Mouse (Mus musculus) E14TG2a.4 (cell line): Measurements from ENCODE around the gene Slc4a10.
A peak's percentile ranks its signal among the peaks of the same experiment; 100 is the strongest.
"Not testable (repeated sequence)": the region's sequence is repeated elsewhere in the genome, so short reads cannot be mapped to it uniquely, and the experiment has no call there.

Source experiments
- H3K27me3 ChIP-seq: 2 replicates; pipeline ENCODE4 v1.6.1; 2014; ENCODE audit warnings: low read length, control low read depth; ENCODE audit not compliant: insufficient read depth
- H3K36me3 ChIP-seq: 2 replicates; pipeline ENCODE4 v1.6.1; 2014; ENCODE audit warnings: low read length, control low read depth; ENCODE audit not compliant: insufficient read depth
- H3K4me1 ChIP-seq: replicated peaks from 2 replicates; pipeline ENCODE4 v1.6.1; 2014; ENCODE audit warnings: low read depth, low read length, control low read depth
- H3K4me3 ChIP-seq: replicated peaks from 2 replicates; pipeline ENCODE4 v1.5.1; 2014; ENCODE audit warnings: mild to moderate bottlenecking, low read length
- H3K9me3 ChIP-seq: 2 replicates; pipeline ENCODE4 v1.6.1; 2014; ENCODE audit warnings: low read length, control low read depth
- CTCF ChIP-seq: conservative IDR thresholded peaks from 2 replicates; pipeline ENCODE4 v1.5.1; 2014; ENCODE audit warnings: low read length
- NANOG ChIP-seq: IDR thresholded peaks from 2 replicates; pipeline ENCODE4 v1.6.1; 2014; ENCODE audit warnings: borderline replicate concordance, low read length, mixed read lengths
- POU5F1 ChIP-seq: IDR thresholded peaks from 2 replicates; pipeline ENCODE4 v1.6.1; 2014; ENCODE audit warnings: low read length, borderline replicate concordance

The Slc4a10 gene

GRCm38 (mm10) chr2:62046421-62046845 lies at the start of gene Slc4a10:
TSS of gene Slc4a10 (plus strand) at chr2:62046462.
- no peak for TF ChIP-seq POU5F1
- TF ChIP-seq NANOG, result no peak
- TF ChIP-seq CTCF, result no peak
- H3K4me3 ChIP-seq, result peak within 1 kb of the TSS; percentile 60
- H3K36me3 ChIP-seq, result no peaks in the 10 kb centered on the region
- no peaks in the 10 kb centered on the region for H3K9me3 ChIP-seq
- peaks cover 10% of the 10 kb centered on the region; the same call in 1 of the 2 replicates for H3K4me1 ChIP-seq
- H3K27me3 ChIP-seq, result peaks cover 15% of the 10 kb centered on the region

DNA sequence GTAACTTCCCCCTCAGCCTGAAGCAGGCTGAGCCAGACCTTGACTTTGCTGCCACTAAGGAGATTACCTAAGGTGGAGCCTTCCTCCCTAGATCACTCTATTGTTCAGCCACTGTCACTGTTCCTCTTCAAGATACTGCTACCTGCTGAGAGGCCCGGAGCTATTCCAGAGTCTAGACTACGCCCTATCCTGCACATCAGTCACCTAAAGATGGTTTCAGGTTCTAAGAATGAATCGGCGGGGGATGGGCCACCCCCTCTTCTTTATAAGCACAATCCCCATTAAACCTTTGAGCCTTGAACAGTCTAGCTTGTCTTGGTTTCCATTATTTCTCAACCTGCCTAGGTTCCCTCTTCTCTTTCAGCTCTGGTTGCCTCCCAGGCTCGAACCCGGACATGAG lies 45.0 kb upstream of the Slc4a10 start:
- H3K9me3 ChIP-seq, result peaks cover 26% of the 10 kb centered on the region
- not testable (repeated sequence) for H3K4me1 ChIP-seq, H3K4me3 ChIP-seq, H3K36me3 ChIP-seq, H3K27me3 ChIP-seq

GRCm38 (mm10) chr2:62018209-62018608 lies 28.1 kb upstream of the Slc4a10 start:
- H3K4me3 ChIP-seq, result no peak overlapping the region
- no peak for TF ChIP-seq CTCF
- peak; percentile 63; the same call in 1 of the 2 replicates for TF ChIP-seq NANOG
- H3K9me3 ChIP-seq, result peaks cover 13% of the 10 kb centered on the region
- H3K36me3 ChIP-seq, result no peaks in the 10 kb centered on the region
- H3K27me3 ChIP-seq, result no peaks in the 10 kb centered on the region
- peaks cover 21% of the 10 kb centered on the region for H3K4me1 ChIP-seq

DNA sequence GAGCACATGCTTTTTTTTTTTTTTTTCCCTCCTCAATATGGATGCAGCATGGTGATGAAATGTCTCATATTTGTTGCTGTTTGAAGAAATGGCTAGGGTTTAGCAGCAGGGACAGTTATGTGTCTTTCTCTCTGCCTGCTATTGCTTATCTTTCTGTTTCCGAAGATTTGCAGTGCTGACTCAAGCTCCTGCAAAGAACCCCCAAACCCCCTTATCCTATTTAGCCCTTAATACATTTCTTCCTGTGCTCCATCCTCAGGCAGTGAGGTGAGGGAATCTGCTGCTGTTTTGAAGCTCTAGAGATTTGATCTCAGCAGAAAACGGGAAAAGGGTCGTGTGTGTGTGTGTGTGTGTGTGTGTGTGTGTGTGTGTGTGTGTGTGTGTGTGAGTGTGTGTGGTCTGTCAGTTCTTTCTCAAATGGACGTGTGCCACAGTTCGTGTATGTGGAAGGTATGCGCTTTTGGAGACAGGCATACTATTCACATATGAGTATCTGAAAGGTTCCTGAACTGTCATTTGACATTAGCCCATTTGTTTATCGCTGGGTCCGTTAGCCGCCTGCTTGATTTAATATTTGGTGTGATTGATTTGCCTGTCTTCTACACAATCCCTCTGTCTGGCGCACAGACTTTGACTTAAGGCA lies 720 bp downstream of the Slc4a10 start:
- H3K27me3 ChIP-seq, result peaks cover 15% of the 10 kb centered on the region
- peaks cover 10% of the 10 kb centered on the region; the same call in 1 of the 2 replicates for H3K4me1 ChIP-seq
- H3K4me3 ChIP-seq, result peak overlapping the region; percentile 60
- TF ChIP-seq CTCF (no peak), NANOG (no peak), POU5F1 (no peak)
- no peaks in the 10 kb centered on the region for H3K9me3 ChIP-seq
- H3K36me3 ChIP-seq, result no peaks in the 10 kb centered on the region

- H3K4me3 ChIP-seq, result peak overlapping the region; percentile 60
- peaks cover 10% of the 10 kb centered on the region; the same call in 1 of the 2 replicates for H3K4me1 ChIP-seq
- no peaks in the 10 kb centered on the region for H3K9me3 ChIP-seq
- no peaks in the 10 kb centered on the region for H3K36me3 ChIP-seq
- TF ChIP-seq POU5F1 (no peak), NANOG (no peak), CTCF (no peak)
- H3K27me3 ChIP-seq, result peaks cover 15% of the 10 kb centered on the region
Measured at GRCm38 (mm10) chr2:62047504-62048005, 1.3 kb downstream of the Slc4a10 start.

- TF ChIP-seq NANOG, result no peak
- no peak for TF ChIP-seq CTCF
- no peak for TF ChIP-seq POU5F1
- Histone ChIP-seq H3K36me3 (no peaks in the 10 kb centered on the region), H3K4me3 (no peak overlapping the region), H3K27me3 (peaks cover 15% of the 10 kb centered on the region), H3K4me1 (peaks cover 10% of the 10 kb centered on the region; the same call in 1 of the 2 replicates), H3K9me3 (no peaks in the 10 kb centered on the region)
Measured at GRCm38 (mm10) chr2:62048116-62048515, 1.9 kb downstream of the Slc4a10 start.

DNA sequence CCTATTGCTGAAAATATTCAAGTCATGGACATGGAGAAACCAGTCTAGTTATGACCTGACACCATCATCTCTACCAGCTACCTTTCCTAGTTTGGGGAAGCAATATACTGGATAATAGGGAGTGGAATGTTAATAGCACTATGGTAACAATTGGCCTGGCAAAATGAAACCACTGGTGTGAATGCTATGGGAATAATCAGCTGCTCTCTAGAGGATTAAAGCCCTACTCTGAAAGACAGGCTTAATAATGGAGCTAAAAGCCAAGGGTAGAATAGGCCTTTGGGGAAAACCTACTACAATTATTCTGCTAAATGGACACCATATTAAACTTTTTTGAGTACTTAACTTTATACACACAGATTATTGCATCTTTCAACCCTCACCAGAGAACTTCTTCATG lies 30.2 kb downstream of the Slc4a10 start:
- Histone ChIP-seq H3K4me1 (no peaks in the 10 kb centered on the region), H3K4me3 (no peak overlapping the region), H3K9me3 (no peaks in the 10 kb centered on the region), H3K27me3 (no peaks in the 10 kb centered on the region), H3K36me3 (no peaks in the 10 kb centered on the region)
- TF ChIP-seq POU5F1, result no peak

GRCm38 (mm10) chr2:62087566-62087965 lies 41.3 kb downstream of the Slc4a10 start:
- no peak overlapping the region for H3K4me3 ChIP-seq
- H3K27me3 ChIP-seq, result no peaks in the 10 kb centered on the region
- no peaks in the 10 kb centered on the region for H3K9me3 ChIP-seq

DNA sequence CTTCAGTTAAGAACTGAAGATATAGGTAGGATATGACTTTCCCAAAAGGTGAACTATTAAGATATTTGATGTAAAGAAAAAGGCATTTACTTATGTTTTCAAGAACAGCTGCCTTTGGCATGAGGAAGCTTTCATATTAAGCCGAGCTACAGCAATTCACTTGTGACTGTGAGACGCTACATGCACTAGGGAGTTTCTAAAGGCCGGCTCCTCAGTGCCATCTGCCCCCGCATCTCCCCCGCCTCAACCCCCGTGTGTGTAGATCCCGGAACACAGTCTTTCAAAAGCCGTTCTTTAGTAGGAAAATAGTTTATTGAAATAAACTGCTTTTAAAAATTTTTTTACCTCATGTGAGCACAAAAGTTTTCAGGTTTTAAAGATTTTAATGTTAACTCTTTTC lies 42.5 kb downstream of the Slc4a10 start:
- H3K4me1 ChIP-seq, result peaks cover 14% of the 10 kb centered on the region
- no peak overlapping the region for H3K4me3 ChIP-seq
- H3K36me3 ChIP-seq, result no peaks in the 10 kb centered on the region
- no peak for TF ChIP-seq POU5F1
- TF ChIP-seq NANOG, result no peak
- TF ChIP-seq CTCF, result no peak
- no peaks in the 10 kb centered on the region for H3K27me3 ChIP-seq
- no peaks in the 10 kb centered on the region for H3K9me3 ChIP-seq

More at GRCm38 (mm10) chr2:62087566-62087965, 41.3 kb downstream of the Slc4a10 start:
- peaks cover 14% of the 10 kb centered on the region for H3K4me1 ChIP-seq
- no peak for TF ChIP-seq NANOG
- H3K36me3 ChIP-seq, result no peaks in the 10 kb centered on the region
